Mouse (Mus musculus): ENCODE results near the gene Tmpo.

Tmpo gene

GRCm38 (mm10) chr10:91180761-91181460 is at the start of gene Tmpo:
Tmpo (minus strand) TSS chr10:91181315.
- ChIA-PET POLR2A (interaction anchor here (0.7 to 11.8 kb wide), 29 partner anchors 8 to 147 kb away, joined by 3 to 333 read pairs (median 4); partner anchors contain the start of genes Apaf1 (in 2 of the 4), Ikbip (in 2 of the 4) and Slc25a3 (in 1 of the 4)), CTCF (interaction anchor here in 1 of 4 experiments (1.2 kb wide), 1 partner anchor 9 kb away, joined by 3 read pairs; no protein-coding TSS in a partner anchor)

GRCm38 (mm10) chr10:91230400-91230799 is 49.3 kb upstream of the Tmpo start:
- CTCF ChIA-PET = interaction anchor here in 1 of 4 experiments (0.5 kb wide), 1 partner anchor 471 kb away, joined by 3 read pairs; no protein-coding TSS in a partner anchor
- POLR2A ChIA-PET = interaction anchor here in 1 of 4 experiments (1.4 kb wide), 1 partner anchor 10 kb away, joined by 3 read pairs; no protein-coding TSS in a partner anchor

GRCm38 (mm10) chr10:91229518-91229961 is 48.4 kb upstream of the Tmpo start:
- ChIA-PET CTCF (interaction anchor here in 2 of 4 experiments (0.5 to 1.2 kb wide), 3 partner anchors 13 to 471 kb away, joined by 3 read pairs; no protein-coding TSS in a partner anchor), POLR2A (interaction anchor here in 2 of 4 experiments (0.5 to 1.9 kb wide), 5 partner anchors 11 to 237 kb away, joined by 3 to 6 read pairs (median 3); no protein-coding TSS in a partner anchor)

GRCm38 (mm10) chr10:91228924-91229517 is 47.9 kb upstream of the Tmpo start:
- ChIA-PET POLR2A (interaction anchor here in 2 of 4 experiments (0.9 to 1.9 kb wide), 4 partner anchors 11 to 62 kb away, joined by 3 to 6 read pairs (median 3); no protein-coding TSS in a partner anchor), CTCF (interaction anchor here in 1 of 4 experiments (1.2 kb wide), 1 partner anchor 29 kb away, joined by 3 read pairs; no protein-coding TSS in a partner anchor)

GRCm38 (mm10) chr10:91227034-91227433 is 45.9 kb upstream of the Tmpo start:
- ChIA-PET POLR2A (no interaction called here), CTCF (no interaction called here)

GRCm38 (mm10) chr10:91222398-91223236 is 41.5 kb upstream of the Tmpo start:
- ChIA-PET POLR2A (no interaction called here), CTCF (no interaction called here)

GRCm38 (mm10) chr10:91208899-91209667 is 28.0 kb upstream of the Tmpo start:
- CTCF ChIA-PET = no interaction called here
- POLR2A ChIA-PET = interaction anchor here in 1 of 4 experiments (0.6 kb wide), 1 partner anchor 522 kb away, joined by 4 read pairs; no protein-coding TSS in a partner anchor

- ChIA-PET POLR2A (interaction anchor here in 1 of 4 experiments (0.6 kb wide), 1 partner anchor 438 kb away, joined by 8 read pairs; no protein-coding TSS in a partner anchor), CTCF (interaction anchor here in 1 of 4 experiments (0.7 kb wide), 1 partner anchor 511 kb away, joined by 6 read pairs; no protein-coding TSS in a partner anchor)
These were observed 27.3 kb upstream of the Tmpo start for GRCm38 (mm10) chr10:91208461-91208860.

- ChIA-PET CTCF (interaction anchor here in 1 of 4 experiments (1.0 kb wide), 1 partner anchor 40 kb away, joined by 3 read pairs; no protein-coding TSS in a partner anchor), POLR2A (no interaction called here)
These were observed 26.2 kb upstream of the Tmpo start for GRCm38 (mm10) chr10:91207275-91207674.

- CTCF ChIA-PET = interaction anchor here in 3 of 4 experiments (0.6 to 0.8 kb wide), 3 partner anchors 12 to 894 kb away, joined by 3 to 13 read pairs (median 11); no protein-coding TSS in a partner anchor
These were observed 24.5 kb upstream of the Tmpo start for GRCm38 (mm10) chr10:91205632-91206031.

GRCm38 (mm10) chr10:91200581-91200980 is 19.5 kb upstream of the Tmpo start:
- ChIA-PET POLR2A (interaction anchor here in 3 of 4 experiments (0.5 to 1.9 kb wide), 9 partner anchors 13 to 31 kb away, joined by 3 to 7 read pairs (median 3); partner anchors contain the start of gene Tmpo (in 1 of the 3)), CTCF (interaction anchor here in 2 of 4 experiments (0.7 to 0.9 kb wide), 2 partner anchors 79 to 117 kb away, joined by 3 read pairs; partner anchors contain the start of genes Apaf1 (in 1 of the 2) and Ikbip (in 1 of the 2))

More at GRCm38 (mm10) chr10:91205632-91206031, 24.5 kb upstream of the Tmpo start:
- POLR2A ChIA-PET = interaction anchor here in 2 of 4 experiments (0.7 to 0.9 kb wide), 2 partner anchors 24 to 64 kb away, joined by 3 read pairs; no protein-coding TSS in a partner anchor

GRCm38 (mm10) chr10:91199238-91199780 is 18.2 kb upstream of the Tmpo start:
- POLR2A ChIA-PET = interaction anchor here in 3 of 4 experiments (1.1 to 1.9 kb wide), 6 partner anchors 11 to 28 kb away, joined by 3 to 7 read pairs (median 6); partner anchors contain the start of gene Tmpo (in 1 of the 3)
- CTCF ChIA-PET = interaction anchor here in 1 of 4 experiments (1.5 kb wide), 1 partner anchor 30 kb away, joined by 3 read pairs; no protein-coding TSS in a partner anchor

- ChIA-PET CTCF (interaction anchor here in 1 of 4 experiments (1.1 kb wide), 1 partner anchor 31 kb away, joined by 3 read pairs; no protein-coding TSS in a partner anchor), POLR2A (interaction anchor here in 1 of 4 experiments (0.9 kb wide), 1 partner anchor 27 kb away, joined by 3 read pairs; no protein-coding TSS in a partner anchor)
These were observed 16.6 kb upstream of the Tmpo start for GRCm38 (mm10) chr10:91197704-91198103.

- ChIA-PET POLR2A (no interaction called here), CTCF (interaction anchor here in 1 of 4 experiments (1.0 kb wide), 1 partner anchor 74 kb away, joined by 3 read pairs; no protein-coding TSS in a partner anchor)
These were observed 15.7 kb upstream of the Tmpo start for GRCm38 (mm10) chr10:91196778-91197177.

GRCm38 (mm10) chr10:91195680-91196079 is 14.6 kb upstream of the Tmpo start:
- CTCF ChIA-PET = interaction anchor here in 2 of 4 experiments (0.5 kb wide), 2 partner anchors 99 to 164 kb away, joined by 3 to 6 read pairs; no protein-coding TSS in a partner anchor
- POLR2A ChIA-PET = interaction anchor here in 3 of 4 experiments (0.6 to 2.5 kb wide), 5 partner anchors 11 to 124 kb away, joined by 3 to 14 read pairs (median 3); no protein-coding TSS in a partner anchor

GRCm38 (mm10) chr10:91195091-91195490 is 14.0 kb upstream of the Tmpo start:
- CTCF ChIA-PET = interaction anchor here in 3 of 4 experiments (0.5 to 1.4 kb wide), 3 partner anchors 28 to 163 kb away, joined by 3 to 6 read pairs (median 4); no protein-coding TSS in a partner anchor
- POLR2A ChIA-PET = interaction anchor here in 3 of 4 experiments (0.6 to 2.5 kb wide), 8 partner anchors 11 to 344 kb away, joined by 3 to 14 read pairs (median 3); no protein-coding TSS in a partner anchor
